Mouse (Mus musculus): ENCODE data around the gene Atp8b2. TPM values are rescaled to one million over a fixed set of nuclear protein-coding genes. Genes with fewer than 3 reads are reported as not detected.

Atp8b2 gene
- polyA plus RNA-seq, 1 experiment from 2014 or later = 11.4 TPM

DNA sequence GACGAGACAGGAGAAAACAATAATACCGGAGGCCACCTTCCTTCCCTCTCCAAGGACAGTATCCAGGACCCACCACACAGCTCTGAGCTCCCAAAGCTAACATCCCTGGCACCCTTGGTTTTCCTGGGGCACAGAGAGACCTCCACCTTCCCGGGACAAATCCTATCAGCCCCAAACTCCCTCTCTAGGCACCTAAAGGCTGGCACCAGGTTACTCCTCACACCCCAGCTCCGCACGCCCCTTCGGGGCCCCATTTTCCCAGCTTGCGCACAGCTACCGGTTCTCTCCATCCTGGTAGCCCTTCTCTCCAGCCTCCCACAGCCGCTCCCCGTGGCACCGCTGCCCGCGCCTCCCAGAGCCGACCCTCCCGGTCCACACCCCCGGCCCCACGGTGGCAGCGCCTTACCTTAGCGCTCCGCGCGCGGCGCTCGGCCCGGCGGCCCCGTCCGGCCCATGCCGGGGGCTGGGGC lies 522 bp downstream of the Atp8b2 start:
- Histone ChIP-seq H3K9ac (ENCODE audit: low read length) (peak overlapping the region; percentile 89), H3K36me3 (ENCODE audit: control insufficient read depth, insufficient read depth, low read length) (no peaks in the 10 kb centered on the region; the same call in 1 of the 2 replicates), H3K4me3 (ENCODE audit: low read depth, low read length) (peak overlapping the region; percentile 78), H3K4me1 (ENCODE audit: control insufficient read depth, insufficient read depth, low read length) (peaks cover 44% of the 10 kb centered on the region), H3K4me2 (peak overlapping the region; percentile 79), H3K9me3 (ENCODE audit: control insufficient read depth, low read length) (no peaks in the 10 kb centered on the region), H3K27ac (ENCODE audit: low read depth, low read length) (peak overlapping the region; percentile 77), H3K27me3 (ENCODE audit: control insufficient read depth, insufficient read depth, low read length) (no peaks in the 10 kb centered on the region)
- peak; percentile 51 for ATAC-seq (ENCODE audit: low FRiP score)
- DNase-seq (ENCODE audit: low spot score, missing footprints) = peak; percentile 95
- under 1% methylated on average over 30 of the region's 30 CpGs for WGBS

DNA sequence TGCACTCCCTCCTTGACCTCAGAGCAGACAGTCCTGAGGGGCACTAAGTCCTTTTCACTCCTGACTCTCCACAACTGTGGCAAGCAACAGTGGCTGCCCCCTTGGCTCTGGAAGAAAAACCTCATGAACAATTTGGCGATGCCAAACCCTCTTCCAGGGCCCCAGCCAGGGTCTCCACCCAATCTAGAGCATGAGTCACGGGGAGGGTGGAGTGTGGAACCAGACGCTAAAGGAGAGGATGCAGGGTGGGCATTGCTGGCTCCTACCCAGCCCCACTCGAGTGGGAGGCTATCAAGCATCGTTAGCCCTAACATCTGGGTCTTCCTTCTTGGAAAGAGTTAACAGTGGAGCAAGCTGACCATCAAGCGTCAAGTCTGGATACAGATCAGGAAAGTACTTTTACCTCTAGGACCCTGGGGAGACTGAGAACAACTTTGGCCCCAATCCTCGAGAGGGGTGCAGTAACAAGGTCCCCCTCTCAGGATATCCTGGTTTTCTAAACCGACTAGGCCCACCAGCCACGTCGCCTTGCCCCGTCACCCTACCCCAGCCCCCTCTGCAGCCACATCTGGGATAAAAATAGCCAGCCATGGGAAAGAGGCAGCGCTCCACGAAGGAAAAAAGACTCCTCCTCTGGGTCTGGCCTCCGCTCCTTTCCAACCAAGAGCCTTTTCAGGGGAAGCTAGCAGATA lies 1.1 kb downstream of the Atp8b2 start:
- H3K4me1 ChIP-seq (ENCODE audit: control insufficient read depth, insufficient read depth, low read length) = peaks cover 44% of the 10 kb centered on the region
- 14% methylated on average over 14 of the region's 14 CpGs for WGBS

DNA sequence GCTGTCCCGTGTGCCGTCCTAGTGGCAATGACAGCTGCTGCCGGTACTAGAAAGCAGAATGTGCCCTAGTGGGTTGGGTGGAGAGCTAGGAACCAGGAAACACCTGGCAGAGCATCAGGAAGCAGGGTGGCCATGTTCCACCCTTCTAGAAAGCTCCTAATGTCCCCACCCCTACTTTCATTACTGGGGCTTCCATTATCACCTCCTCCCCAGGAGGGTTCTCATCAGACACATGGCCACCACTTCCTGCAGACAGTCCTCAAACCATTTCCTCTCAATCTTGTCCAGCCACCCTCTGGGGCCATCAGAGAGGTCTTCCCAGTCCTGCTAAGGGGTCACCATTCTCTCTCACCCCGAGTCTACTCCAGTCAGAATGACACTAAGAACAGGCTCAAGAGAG lies 1.9 kb downstream of the Atp8b2 start:
- Histone ChIP-seq H3K4me2 (peak overlapping the region; percentile 79), H3K27ac (ENCODE audit: low read depth, low read length) (no peak overlapping the region), H3K27me3 (ENCODE audit: control insufficient read depth, insufficient read depth, low read length) (no peaks in the 10 kb centered on the region), H3K9me3 (ENCODE audit: control insufficient read depth, low read length) (no peaks in the 10 kb centered on the region), H3K36me3 (ENCODE audit: control insufficient read depth, insufficient read depth, low read length) (no peaks in the 10 kb centered on the region; the same call in 1 of the 2 replicates), H3K4me1 (ENCODE audit: control insufficient read depth, insufficient read depth, low read length) (peaks cover 44% of the 10 kb centered on the region), H3K4me3 (ENCODE audit: low read depth, low read length) (peak overlapping the region; percentile 78), H3K9ac (ENCODE audit: low read length) (peak overlapping the region; percentile 89; the same call in 1 of the 2 replicates)
- no peak for DNase-seq (ENCODE audit: low spot score, missing footprints)
- no peak for ATAC-seq (ENCODE audit: low FRiP score)
- WGBS = 61% methylated on average over 4 of the region's 4 CpGs

More for the DNA sequence above, 1.1 kb downstream of the Atp8b2 start:
- no peaks in the 10 kb centered on the region for H3K9me3 ChIP-seq (ENCODE audit: control insufficient read depth, low read length)
- H3K36me3 ChIP-seq (ENCODE audit: control insufficient read depth, insufficient read depth, low read length) = no peaks in the 10 kb centered on the region; the same call in 1 of the 2 replicates
- H3K9ac ChIP-seq (ENCODE audit: low read length) = peak overlapping the region; percentile 89
- peak overlapping the region; percentile 77 for H3K27ac ChIP-seq (ENCODE audit: low read depth, low read length)
- peak overlapping the region; percentile 79 for H3K4me2 ChIP-seq
- DNase-seq (ENCODE audit: low spot score, missing footprints) = peak; percentile 87
- ATAC-seq (ENCODE audit: low FRiP score) = no peak
- H3K4me3 ChIP-seq (ENCODE audit: low read depth, low read length) = peak overlapping the region; percentile 78
- no peaks in the 10 kb centered on the region for H3K27me3 ChIP-seq (ENCODE audit: control insufficient read depth, insufficient read depth, low read length)

DNA sequence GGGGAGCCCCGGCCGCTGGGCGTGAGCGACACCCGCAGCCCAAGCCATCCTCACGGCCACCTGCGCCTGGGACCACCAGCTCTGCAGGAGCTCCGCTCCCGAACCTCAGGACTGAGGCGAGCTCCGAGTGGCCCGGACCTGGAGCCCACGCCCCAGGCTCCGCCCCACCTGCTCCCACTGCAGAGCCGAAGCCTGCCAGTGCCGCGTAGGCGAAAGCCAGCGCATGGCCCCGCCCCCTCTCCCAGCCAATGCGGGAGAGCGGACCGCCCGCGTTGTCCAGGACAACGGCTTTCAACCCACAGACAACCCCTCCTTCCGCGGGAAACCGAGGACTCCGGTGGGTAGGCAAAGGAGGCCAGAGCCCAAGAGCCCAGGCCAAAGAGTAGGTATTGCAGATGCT lies 2.8 kb downstream of the Atp8b2 start:
- Histone ChIP-seq H3K9ac (ENCODE audit: low read length) (peak overlapping the region; percentile 63), H3K4me3 (ENCODE audit: low read depth, low read length) (peak overlapping the region; percentile 78), H3K27ac (ENCODE audit: low read depth, low read length) (0 out of 2 replicates have a peak overlapping the region, but pooled peaks have one; percentile 45), H3K4me1 (ENCODE audit: control insufficient read depth, insufficient read depth, low read length) (peaks cover 44% of the 10 kb centered on the region), H3K4me2 (peak overlapping the region; percentile 79), H3K36me3 (ENCODE audit: control insufficient read depth, insufficient read depth, low read length) (peaks cover 5% of the 10 kb centered on the region; the same call in 1 of the 2 replicates), H3K27me3 (ENCODE audit: control insufficient read depth, insufficient read depth, low read length) (no peaks in the 10 kb centered on the region), H3K9me3 (ENCODE audit: control insufficient read depth, low read length) (no peaks in the 10 kb centered on the region)
- ATAC-seq (ENCODE audit: low FRiP score) (peak; percentile 90), DNase-seq (ENCODE audit: low spot score, missing footprints) (peak; percentile 98)
- WGBS = under 1% methylated on average over 29 of the region's 30 CpGs

DNA sequence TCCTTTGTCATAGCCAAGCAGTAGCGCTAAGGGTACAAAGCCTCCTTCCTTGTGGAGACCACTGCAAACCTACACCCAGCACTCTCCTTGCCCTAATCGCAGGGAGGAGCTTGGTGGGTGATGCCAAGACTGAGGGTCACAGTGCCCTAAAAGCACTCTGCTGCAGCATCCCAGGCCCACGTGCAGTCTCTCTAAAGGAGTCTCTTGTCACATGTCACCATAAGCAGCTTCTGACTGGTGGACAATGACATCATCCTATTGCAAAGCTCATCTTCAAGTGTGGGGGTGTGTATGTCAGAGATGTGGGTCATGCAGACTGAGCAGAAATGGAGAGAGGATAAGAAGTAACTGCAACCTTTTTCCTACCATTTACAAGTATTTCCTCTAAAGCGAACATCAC lies 3.9 kb downstream of the Atp8b2 start:
- Histone ChIP-seq H3K27ac (ENCODE audit: low read depth, low read length) (no peak overlapping the region), H3K27me3 (ENCODE audit: control insufficient read depth, insufficient read depth, low read length) (no peaks in the 10 kb centered on the region), H3K4me2 (peak overlapping the region; percentile 79; the same call in 1 of the 2 replicates), H3K4me1 (ENCODE audit: control insufficient read depth, insufficient read depth, low read length) (peaks cover 37% of the 10 kb centered on the region), H3K36me3 (ENCODE audit: control insufficient read depth, insufficient read depth, low read length) (peaks cover 7% of the 10 kb centered on the region; the same call in 1 of the 2 replicates), H3K9me3 (ENCODE audit: control insufficient read depth, low read length) (no peaks in the 10 kb centered on the region), H3K9ac (ENCODE audit: low read length) (peak overlapping the region; percentile 24), H3K4me3 (ENCODE audit: low read depth, low read length) (no peak overlapping the region)
- WGBS = 76% methylated on average over 4 of the region's 4 CpGs
- no peak for DNase-seq (ENCODE audit: low spot score, missing footprints)
- ATAC-seq (ENCODE audit: low FRiP score) = no peak

DNA sequence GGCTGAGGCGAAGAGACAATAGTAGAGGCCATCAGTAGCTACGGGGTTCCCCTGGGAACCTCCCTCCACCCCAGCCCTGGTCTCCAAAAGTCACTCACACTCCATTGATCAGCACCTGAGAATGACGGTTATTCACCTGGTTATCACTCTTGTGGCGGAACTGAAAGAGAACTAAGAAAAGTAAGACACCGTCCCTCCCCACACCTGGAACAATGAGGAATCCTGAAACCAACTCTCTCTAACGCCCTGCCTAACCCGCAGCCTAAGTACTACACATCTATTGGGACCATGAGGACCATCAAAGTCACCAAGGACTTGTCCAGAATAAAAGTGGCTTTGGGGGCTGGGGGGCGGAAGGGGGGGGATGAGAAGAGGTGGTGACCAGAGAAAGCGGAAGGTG lies 5.4 kb downstream of the Atp8b2 start:
- Histone ChIP-seq H3K4me3 (ENCODE audit: low read depth, low read length) (no peak overlapping the region), H3K4me1 (ENCODE audit: control insufficient read depth, insufficient read depth, low read length) (peaks cover 33% of the 10 kb centered on the region), H3K4me2 (no peak overlapping the region), H3K36me3 (ENCODE audit: control insufficient read depth, insufficient read depth, low read length) (peaks cover 10% of the 10 kb centered on the region), H3K9ac (ENCODE audit: low read length) (no peak overlapping the region), H3K27ac (ENCODE audit: low read depth, low read length) (no peak overlapping the region), H3K27me3 (ENCODE audit: control insufficient read depth, insufficient read depth, low read length) (no peaks in the 10 kb centered on the region), H3K9me3 (ENCODE audit: control insufficient read depth, low read length) (no peaks in the 10 kb centered on the region)
- 93% methylated on average over 9 of the region's 9 CpGs for WGBS
- ATAC-seq (ENCODE audit: low FRiP score) (no peak), DNase-seq (ENCODE audit: low spot score, missing footprints) (no peak)

DNA sequence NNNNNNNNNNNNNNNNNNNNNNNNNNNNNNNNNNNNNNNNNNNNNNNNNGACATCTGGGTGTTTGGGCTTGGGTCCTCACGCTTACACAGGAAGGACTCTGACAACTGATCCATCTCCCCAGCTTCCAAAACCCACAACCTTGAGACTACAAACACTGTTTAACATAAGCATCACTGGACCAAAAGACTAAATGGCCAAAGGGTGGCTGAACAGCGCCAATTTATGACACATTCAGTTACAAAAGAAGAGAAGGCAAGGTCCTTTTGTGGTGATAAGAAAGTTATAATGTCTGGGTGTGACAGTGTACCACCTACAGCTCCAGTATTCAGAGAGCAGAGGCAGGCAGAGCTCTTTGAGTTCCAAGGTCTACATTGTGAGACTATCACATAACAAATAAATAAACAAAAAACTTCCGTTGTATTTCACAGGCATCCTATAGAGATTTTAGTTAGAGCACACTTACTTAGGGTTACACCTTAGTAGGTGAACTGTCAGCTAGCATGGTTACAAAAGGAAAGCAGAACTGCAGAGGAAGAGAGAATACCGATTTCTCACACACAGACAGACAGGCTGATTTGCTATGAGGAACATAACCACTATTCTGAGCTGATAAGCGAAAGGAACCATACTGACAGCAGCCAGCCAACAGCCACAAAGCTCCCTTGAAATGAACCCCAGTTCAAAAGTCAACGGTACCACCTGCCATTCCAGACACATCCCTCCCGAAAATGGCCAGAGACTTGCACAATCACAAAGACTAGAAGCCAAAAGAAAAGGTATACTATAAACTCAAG lies 6.9 kb downstream of the Atp8b2 start:
- DNase-seq (ENCODE audit: low spot score, missing footprints) (no peak), ATAC-seq (ENCODE audit: low FRiP score) (no peak)
- peaks cover 10% of the 10 kb centered on the region for H3K36me3 ChIP-seq (ENCODE audit: control insufficient read depth, insufficient read depth, low read length)
- WGBS = 94% methylated on average over 7 of the region's 7 CpGs
- no peaks in the 10 kb centered on the region for H3K9me3 ChIP-seq (ENCODE audit: control insufficient read depth, low read length)
- H3K4me3 ChIP-seq (ENCODE audit: low read depth, low read length) = no peak overlapping the region
- H3K27me3 ChIP-seq (ENCODE audit: control insufficient read depth, insufficient read depth, low read length) = no peaks in the 10 kb centered on the region
- H3K4me1 ChIP-seq (ENCODE audit: control insufficient read depth, insufficient read depth, low read length) = peaks cover 22% of the 10 kb centered on the region
- no peak overlapping the region for H3K27ac ChIP-seq (ENCODE audit: low read depth, low read length)
- no peak overlapping the region for H3K4me2 ChIP-seq
- H3K9ac ChIP-seq (ENCODE audit: low read length) = no peak overlapping the region

DNA sequence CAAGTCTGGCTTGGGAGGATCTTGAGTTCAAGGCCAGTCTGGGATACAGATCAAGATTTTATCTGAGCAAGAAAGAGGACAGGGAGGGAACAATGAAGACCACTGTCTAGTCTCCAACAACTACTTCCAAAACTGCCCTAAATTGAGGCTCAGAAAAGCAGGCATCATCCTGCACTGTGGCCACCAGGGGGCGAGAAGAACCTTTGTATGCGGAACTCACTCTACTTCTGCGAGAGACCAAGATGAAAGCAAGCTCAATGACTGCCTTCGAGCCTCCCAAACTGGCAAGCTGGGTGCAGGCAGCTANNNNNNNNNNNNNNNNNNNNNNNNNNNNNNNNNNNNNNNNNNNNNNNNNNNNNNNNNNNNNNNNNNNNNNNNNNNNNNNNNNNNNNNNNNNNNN lies 9.9 kb downstream of the Atp8b2 start:
- peaks cover 25% of the 10 kb centered on the region for H3K36me3 ChIP-seq (ENCODE audit: control insufficient read depth, insufficient read depth, low read length)

DNA sequence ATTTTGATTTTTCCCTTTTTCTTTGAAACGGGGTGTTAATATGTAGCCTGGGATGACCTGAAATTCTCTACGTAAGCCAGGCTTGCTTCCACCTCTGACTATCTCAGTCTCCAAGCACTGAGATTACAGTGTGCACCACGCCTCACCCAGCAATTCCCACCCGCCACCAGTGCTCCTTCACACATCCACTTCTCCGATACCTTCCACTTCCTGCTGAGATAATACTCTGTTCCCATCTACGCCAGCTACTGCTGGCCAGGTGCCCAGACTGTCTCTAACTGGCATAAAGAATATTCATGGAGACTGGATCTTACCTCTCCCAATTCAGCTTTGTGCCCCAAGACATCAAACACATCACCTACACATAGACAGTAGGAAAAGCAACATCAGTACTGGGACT lies 14.7 kb downstream of the Atp8b2 start:
- Histone ChIP-seq H3K36me3 (ENCODE audit: control insufficient read depth, insufficient read depth, low read length) (peaks cover 40% of the 10 kb centered on the region), H3K4me3 (ENCODE audit: low read depth, low read length) (no peak overlapping the region)
- WGBS = 95% methylated on average over 6 of the region's 6 CpGs

More for the DNA sequence above, 9.9 kb downstream of the Atp8b2 start:
- no peak overlapping the region for H3K4me3 ChIP-seq (ENCODE audit: low read depth, low read length)
- no peaks in the 10 kb centered on the region for H3K9me3 ChIP-seq (ENCODE audit: control insufficient read depth, low read length)
- ATAC-seq (ENCODE audit: low FRiP score) (peak; percentile 52; the same call in 1 of the 2 replicates), DNase-seq (ENCODE audit: low spot score, missing footprints) (peak; percentile 94)
- WGBS = 3% methylated on average over 4 of the region's 4 CpGs
- H3K4me2 ChIP-seq = no peak overlapping the region
- H3K9ac ChIP-seq (ENCODE audit: low read length) = no peak overlapping the region
- H3K27me3 ChIP-seq (ENCODE audit: control insufficient read depth, insufficient read depth, low read length) = no peaks in the 10 kb centered on the region
- no peaks in the 10 kb centered on the region for H3K4me1 ChIP-seq (ENCODE audit: control insufficient read depth, insufficient read depth, low read length)
- H3K27ac ChIP-seq (ENCODE audit: low read depth, low read length) = no peak overlapping the region

More for the DNA sequence above, 14.7 kb downstream of the Atp8b2 start:
- no peaks in the 10 kb centered on the region for H3K9me3 ChIP-seq (ENCODE audit: control insufficient read depth, low read length)
- DNase-seq (ENCODE audit: low spot score, missing footprints) (no peak), ATAC-seq (ENCODE audit: low FRiP score) (no peak)
- no peaks in the 10 kb centered on the region for H3K27me3 ChIP-seq (ENCODE audit: control insufficient read depth, insufficient read depth, low read length)
- H3K4me2 ChIP-seq = no peak overlapping the region
- no peaks in the 10 kb centered on the region for H3K4me1 ChIP-seq (ENCODE audit: control insufficient read depth, insufficient read depth, low read length)
- H3K9ac ChIP-seq (ENCODE audit: low read length) = no peak overlapping the region
- H3K27ac ChIP-seq (ENCODE audit: low read depth, low read length) = no peak overlapping the region

All from midbrain, embryonic 11.5 days (tissue).